In the genomic region with DNA sequence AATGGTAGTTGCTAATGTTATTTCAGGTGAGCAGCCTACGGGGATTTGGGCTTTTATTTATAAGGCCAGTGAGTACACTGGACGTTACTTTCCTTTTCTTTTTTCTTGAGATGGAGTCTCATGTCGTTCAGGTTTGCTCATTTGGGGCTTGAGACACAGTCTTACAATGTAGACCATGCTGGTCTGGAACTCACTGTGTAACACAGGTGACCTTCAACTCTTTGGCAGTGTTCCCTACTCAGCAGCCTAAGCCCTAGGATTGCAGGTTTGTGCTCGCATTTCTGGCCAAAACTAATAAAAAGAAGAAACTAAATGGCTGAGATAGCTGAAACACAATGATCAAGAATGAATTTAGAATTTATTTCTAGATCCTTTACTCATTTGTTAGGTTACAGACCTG, we compare ENCODE assay signal across 9 mouse cellular contexts. TPM values are rescaled to one million over a fixed set of nuclear protein-coding genes. Genes with fewer than 3 reads are reported as not detected.
DNase-seq lines count a peak whose midpoint lies in the region; ATAC-seq and TF ChIP-seq lines count a peak whose summit lies in the region.
"Had no signal": no experiment of that assay in that cellular context is flagged by ENCODE, and none has a peak within 500 bp of the region (broad histone marks: within the 10 kb centered on the region; RNA-seq: fewer than 3 reads in every experiment).

No protein-coding gene starts in this region.

- H3K27me3 ChIP-seq in limb, embryonic 13.5 days, result no peaks in the 10 kb centered on the region
- H3K27me3 ChIP-seq in limb, embryonic 10.5 days (ENCODE audit: low read depth, poor library complexity, severe bottlenecking), result no peaks in the 10 kb centered on the region
- no peaks in the 10 kb centered on the region for H3K27me3 ChIP-seq in intestine, postnatal 0 days (replicated peaks; ENCODE audit: control insufficient read depth, insufficient read depth, low read length)
- no peaks in the 10 kb centered on the region for H3K27me3 ChIP-seq in forebrain, embryonic 16.5 days (replicated peaks; ENCODE audit: control insufficient read depth, insufficient read depth, low read length)
- H3K27me3 ChIP-seq: neural tube, embryonic 13.5 days had no signal

- 50% methylated on average over 4 of the region's 4 CpGs for WGBS in limb, embryonic 13.5 days
- WGBS in limb, embryonic 10.5 days, result 76% methylated on average over 4 of the region's 4 CpGs
- WGBS in intestine, postnatal 0 days, result 26% methylated on average over 4 of the region's 4 CpGs
- 67% methylated on average over 4 of the region's 4 CpGs for WGBS in forebrain, embryonic 16.5 days

- H3K4me3 ChIP-seq in limb, embryonic 13.5 days, result no peak overlapping the region
- H3K4me3 ChIP-seq in limb, embryonic 10.5 days, result no peak overlapping the region
- H3K4me3 ChIP-seq in intestine, postnatal 0 days (ENCODE audit: low read depth, low read length), result no peak overlapping the region
- H3K4me3 ChIP-seq in forebrain, embryonic 16.5 days (replicated peaks; ENCODE audit: low read length), result no peak overlapping the region
- H3K4me3 ChIP-seq: neural tube, embryonic 13.5 days had no signal

- no peaks in the 10 kb centered on the region for H3K9me3 ChIP-seq in limb, embryonic 13.5 days
- no peaks in the 10 kb centered on the region for H3K9me3 ChIP-seq in limb, embryonic 10.5 days (replicated peaks)
- no peaks in the 10 kb centered on the region for H3K9me3 ChIP-seq in intestine, postnatal 0 days (ENCODE audit: control insufficient read depth)
- H3K9me3 ChIP-seq in forebrain, embryonic 16.5 days (ENCODE audit: control insufficient read depth, low read length), result no peaks in the 10 kb centered on the region
- H3K9me3 ChIP-seq: neural tube, embryonic 13.5 days had no signal

- no peak for ATAC-seq in limb, embryonic 13.5 days (ENCODE audit: low FRiP score, low read depth)
- no peak for ATAC-seq in intestine, postnatal 0 days
- ATAC-seq in megakaryocyte progenitor cell, adult 5-6 weeks (replicated peaks; ENCODE audit: poor library complexity), result peak; percentile 6
- ATAC-seq in forebrain, embryonic 16.5 days, result no peak

- peaks cover 29% of the 10 kb centered on the region for H3K4me1 ChIP-seq in limb, embryonic 13.5 days
- peaks cover 9% of the 10 kb centered on the region; the same call in 1 of the 2 replicates for H3K4me1 ChIP-seq in limb, embryonic 10.5 days
- peaks cover 17% of the 10 kb centered on the region for H3K4me1 ChIP-seq in intestine, postnatal 0 days (replicated peaks; ENCODE audit: control insufficient read depth, insufficient read depth, low read length)
- H3K4me1 ChIP-seq in forebrain, embryonic 16.5 days (replicated peaks; ENCODE audit: control insufficient read depth, insufficient read depth, low read length), result peaks cover 7% of the 10 kb centered on the region

- no peaks in the 10 kb centered on the region for H3K36me3 ChIP-seq in limb, embryonic 13.5 days
- no peaks in the 10 kb centered on the region for H3K36me3 ChIP-seq in limb, embryonic 10.5 days
- no peaks in the 10 kb centered on the region for H3K36me3 ChIP-seq in intestine, postnatal 0 days (ENCODE audit: control insufficient read depth, insufficient read depth)
- no peaks in the 10 kb centered on the region for H3K36me3 ChIP-seq in forebrain, embryonic 16.5 days (ENCODE audit: control insufficient read depth, insufficient read depth)
- H3K36me3 ChIP-seq: neural tube, embryonic 13.5 days had no signal

- no peak overlapping the region for H3K9ac ChIP-seq in limb, embryonic 13.5 days
- H3K9ac ChIP-seq in intestine, postnatal 0 days (ENCODE audit: low read depth, low read length), result no peak overlapping the region
- H3K9ac ChIP-seq in forebrain, embryonic 16.5 days (replicated peaks; ENCODE audit: low read depth, low read length), result no peak overlapping the region
- H3K9ac ChIP-seq: neural tube, embryonic 13.5 days had no signal

- DNase-seq in adrenal gland, adult (ENCODE audit: inconsistent age in 2 of 2, low spot score in 1 of 2), result peak; percentile 39 to 82
- no peak for DNase-seq in adrenal gland, adult 8-10 months
- no peak for DNase-seq in limb, embryonic 10.5 days (ENCODE audit: low spot score)
- no peak for DNase-seq in left cerebral cortex, postnatal 10 days (ENCODE audit: extremely low spot score in 1 of 2, low spot score in 2 of 2)

- no peak overlapping the region for H3K27ac ChIP-seq in limb, embryonic 13.5 days
- no peak overlapping the region for H3K27ac ChIP-seq in limb, embryonic 10.5 days
- H3K27ac ChIP-seq in intestine, postnatal 0 days (ENCODE audit: low read depth, low read length), result peak overlapping the region; percentile 57; the same call in 1 of the 2 replicates
- no peak overlapping the region for H3K27ac ChIP-seq in forebrain, embryonic 16.5 days (ENCODE audit: low read length)
- H3K27ac ChIP-seq: neural tube, embryonic 13.5 days had no signal

- peak overlapping the region; percentile 20; the same call in 1 of the 2 replicates for H3K4me2 ChIP-seq in limb, embryonic 13.5 days (replicated peaks)
- peak overlapping the region; percentile 38; the same call in 1 of the 2 replicates for H3K4me2 ChIP-seq in intestine, postnatal 0 days (replicated peaks; ENCODE audit: low read depth)
- no peak overlapping the region for H3K4me2 ChIP-seq in forebrain, embryonic 16.5 days (ENCODE audit: low read length)
- H3K4me2 ChIP-seq: neural tube, embryonic 13.5 days had no signal

- no peak for TF ChIP-seq CTCF in intestine, postnatal 0 days (IDR thresholded peaks at IDR 0.05; ENCODE audit: low read depth)

- intact Hi-C loops in left cerebral cortex, postnatal 10 days (cut with DNase I), result no loop called here

RNA-seq across cellular contexts. Expression of gene Picalm, which starts 15.9 kb away (rescaled TPM):
- 100 to 1,000 TPM; 106 to 151 (median 133) TPM for total RNA-seq in adrenal gland, adult 8-10 months (2022)
- polyA plus RNA-seq in limb, embryonic 13.5 days (2015; fragmentation: Nextera tagmentation; extraction: Ambion mirVana), result 40.6 and 44.3 TPM in 2 replicates
- 20.6 and 25.4 TPM in 2 replicates for polyA plus RNA-seq in limb, embryonic 10.5 days (2016; fragmentation: Nextera tagmentation; extraction: Ambion mirVana)
- 36.6 and 41.7 TPM in 2 replicates for polyA plus RNA-seq in intestine, postnatal 0 days (2015; fragmentation: Nextera tagmentation; extraction: Ambion mirVana)
- 101 and 140 TPM in 2 replicates for total RNA-seq in megakaryocyte progenitor cell, adult 5-6 weeks (2015)
- 97.1 and 131 TPM in 2 replicates for total RNA-seq in megakaryocyte progenitor cell, adult 5-6 weeks (2017)
- 100 to 1,000 TPM; 180 to 182 TPM for total RNA-seq in left cerebral cortex, postnatal 10 days (2021)
- 41.7 and 51.2 TPM in 2 replicates for polyA plus RNA-seq in forebrain, embryonic 16.5 days (2015; fragmentation: Nextera tagmentation; extraction: Ambion mirVana)

Comparison
In these comparisons a context has a peak if more than half of its experiments do, and no peak if none do; other contexts are left out.
1. DNase-seq: peak in adrenal gland, adult (2 of 2); none in adrenal gland, adult 8-10 months (single experiment), limb, embryonic 10.5 days (single experiment) and left cerebral cortex, postnatal 10 days (0 of 2).